Mouse (Mus musculus): Measurements from ENCODE around the gene Ccm2l.

- TF ChIP-seq CTCF (IDR thresholded peaks at IDR 0.05; ENCODE audit: insufficient read depth, low read depth, low read length) (no peak), POLR2A (IDR thresholded peaks at IDR 0.05; ENCODE audit: insufficient read depth, low read depth, low read length) (no peak)
Measured at GRCm38 (mm10) chr2:153026052-153026451, 39.7 kb upstream of the Ccm2l start.

Measured in olfactory bulb, adult 2 months (tissue).